Mouse (Mus musculus): ENCODE measurements around the gene Npr2.

The Npr2 gene

GRCm38 (mm10) chr4:43629106-43629817 lies 2.5 kb upstream of the Npr2 start:
- DNase-seq (ENCODE audit: low read depth), result no peak

- DNase-seq (ENCODE audit: low read depth), result peak; percentile 82
Observed at GRCm38 (mm10) chr4:43630030-43630581, 1.6 kb upstream of the Npr2 start.

GRCm38 (mm10) chr4:43630671-43631045 lies 1.1 kb upstream of the Npr2 start:
- no peak for DNase-seq (ENCODE audit: low read depth)

GRCm38 (mm10) chr4:43631956-43632920 lies 503 bp downstream of the Npr2 start:
- DNase-seq (ENCODE audit: low read depth), result no peak

- DNase-seq (ENCODE audit: low read depth), result no peak
Observed at GRCm38 (mm10) chr4:43633296-43633695, 1.6 kb downstream of the Npr2 start.

GRCm38 (mm10) chr4:43633736-43634135 lies 2.0 kb downstream of the Npr2 start:
- DNase-seq (ENCODE audit: low read depth), result no peak

GRCm38 (mm10) chr4:43634621-43635374 lies 3.1 kb downstream of the Npr2 start:
- no peak for DNase-seq (ENCODE audit: low read depth)

GRCm38 (mm10) chr4:43636751-43637150 lies 5.0 kb downstream of the Npr2 start:
- no peak for DNase-seq (ENCODE audit: low read depth)

GRCm38 (mm10) chr4:43640076-43640475 lies 8.3 kb downstream of the Npr2 start:
- DNase-seq (ENCODE audit: low read depth), result no peak

- no peak for DNase-seq (ENCODE audit: low read depth)
Observed at GRCm38 (mm10) chr4:43640491-43640890, 8.8 kb downstream of the Npr2 start.

GRCm38 (mm10) chr4:43649783-43650182 lies 18.0 kb downstream of the Npr2 start:
- no peak for DNase-seq (ENCODE audit: low read depth)

- DNase-seq (ENCODE audit: low read depth), result no peak
Observed at GRCm38 (mm10) chr4:43652726-43653125, 21.0 kb downstream of the Npr2 start.

GRCm38 (mm10) chr4:43653161-43654015 lies 21.7 kb downstream of the Npr2 start, which contains the start of gene Spag8:
TSS of gene Spag8 (minus strand) at chr4:43653594.
- DNase-seq (ENCODE audit: low read depth), result no peak

GRCm38 (mm10) chr4:43655656-43656338 lies 24.1 kb downstream of the Npr2 start:
- DNase-seq (ENCODE audit: low read depth), result no peak

GRCm38 (mm10) chr4:43656339-43657109 lies 24.8 kb downstream of the Npr2 start, which contains the start of gene Hint2:
TSS of gene Hint2 (minus strand) at chr4:43656466.
- DNase-seq (ENCODE audit: low read depth), result peak; percentile 99

- DNase-seq (ENCODE audit: low read depth), result peak; percentile 66
Observed at GRCm38 (mm10) chr4:43657146-43657545, 25.4 kb downstream of the Npr2 start.

- peak; percentile 64 for DNase-seq (ENCODE audit: low read depth)
Observed at GRCm38 (mm10) chr4:43666412-43666811, 34.7 kb downstream of the Npr2 start.

- peak; percentile 75 for DNase-seq (ENCODE audit: low read depth)
Observed at GRCm38 (mm10) chr4:43668782-43669427, 37.2 kb downstream of the Npr2 start, which contains the start of the genes Tmem8b and Fam221b. TSS of gene Tmem8b (plus strand) at chr4:43668971. TSS of gene Fam221b (minus strand) at chr4:43669145.

GRCm38 (mm10) chr4:43669428-43669794 lies 37.7 kb downstream of the Npr2 start:
- peak; percentile 11 for DNase-seq (ENCODE audit: low read depth)
